Mouse (Mus musculus): Measurements from ENCODE around the gene Rhbdd1.

GRCm38 (mm10) chr1:82381946-82382345 lies 65.7 kb downstream of the Rhbdd1 start:
- no peak for TF ChIP-seq CTCF (IDR thresholded peaks at IDR 0.05; ENCODE audit: control insufficient read depth, insufficient read depth, insufficient read length)
- no peak for TF ChIP-seq CEBPB (IDR thresholded peaks at IDR 0.05; ENCODE audit: low read depth)
- no peak for TF ChIP-seq MAX (IDR thresholded peaks at IDR 0.05)
- no peak for TF ChIP-seq MYOD1 (IDR thresholded peaks at IDR 0.05; ENCODE audit: control insufficient read depth, insufficient read length, low read depth)

Data from C2C12 (cell line).